Mouse (Mus musculus) liver, postnatal 0 days (tissue): ENCODE measurements at regions not wholly inside any gene's neighbourhood (a gene's known extent, or its start where the extent isn't known, plus 50 kb on each side); places are given as distances from the start of the nearest gene placed in this dataset.

Experiments
- CTCF ChIP-seq: sonication (generic); IDR thresholded peaks from 2 replicates; pipeline ENCODE4 v1.5.1; 2016; ENCODE audit warnings: antibody characterized with exemption, low read depth
- EP300 ChIP-seq: IDR thresholded peaks from 2 replicates; pipeline ENCODE4 v1.6.1; 2016; ENCODE audit warnings: antibody characterized with exemption, low read depth, mild to moderate bottlenecking

DNA sequence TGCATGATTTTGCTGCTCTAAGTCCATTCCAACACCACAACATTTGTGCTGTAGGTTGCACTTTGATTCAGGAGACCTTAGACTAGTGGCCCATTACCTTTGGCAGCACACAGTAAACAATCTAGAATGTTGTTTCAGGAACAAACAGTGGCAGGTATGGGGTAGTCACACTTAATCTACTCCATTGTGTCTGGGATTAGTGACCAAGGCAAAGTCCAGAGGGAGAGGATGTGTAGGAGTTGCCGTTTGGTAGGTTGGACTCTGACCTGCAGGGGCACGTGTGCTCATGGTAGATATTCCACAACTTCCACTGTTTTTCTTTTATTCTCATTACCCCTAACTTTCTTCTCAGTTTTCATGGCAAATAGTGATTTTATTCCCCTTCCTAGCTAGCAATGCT, 62.1 kb upstream of the Amot start:
- TF ChIP-seq CTCF (no peak), EP300 (no peak)
